Mouse (Mus musculus) fat pad, adult 2 months (tissue): Measurements from ENCODE around the gene Mast4.
"Not testable (repeated sequence)": the region's sequence is repeated elsewhere in the genome, so short reads cannot be mapped to it uniquely, and the experiment has no call there.

Experiments used
- DNase-seq: peaks from one replicate; pipeline ENCODE4 v3.0.0-alpha.2; 2011; ENCODE audit warnings: low read depth, low spot score; ENCODE audit errors: extremely low read depth

The Mast4 gene

DNA sequence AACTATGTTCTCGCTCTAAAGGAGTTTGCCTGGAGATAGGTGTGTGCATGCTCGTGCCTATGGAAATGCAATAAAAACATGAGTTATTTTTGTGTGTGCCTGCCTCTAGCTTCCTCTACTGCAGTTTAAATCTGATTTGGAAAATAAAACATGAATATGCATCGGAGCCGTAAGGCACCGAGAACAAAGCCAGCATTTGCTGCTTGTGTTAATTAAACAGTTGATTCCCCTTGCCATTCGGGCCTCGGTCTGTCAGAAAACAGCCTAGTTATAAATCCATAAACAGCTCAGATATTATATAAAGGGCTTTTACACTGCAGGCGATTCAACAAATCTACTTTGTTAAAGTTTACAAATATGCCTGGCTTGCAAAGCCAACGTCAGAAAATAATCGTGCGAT is 565.8 kb downstream of the Mast4 start:
- no peak for DNase-seq

DNA sequence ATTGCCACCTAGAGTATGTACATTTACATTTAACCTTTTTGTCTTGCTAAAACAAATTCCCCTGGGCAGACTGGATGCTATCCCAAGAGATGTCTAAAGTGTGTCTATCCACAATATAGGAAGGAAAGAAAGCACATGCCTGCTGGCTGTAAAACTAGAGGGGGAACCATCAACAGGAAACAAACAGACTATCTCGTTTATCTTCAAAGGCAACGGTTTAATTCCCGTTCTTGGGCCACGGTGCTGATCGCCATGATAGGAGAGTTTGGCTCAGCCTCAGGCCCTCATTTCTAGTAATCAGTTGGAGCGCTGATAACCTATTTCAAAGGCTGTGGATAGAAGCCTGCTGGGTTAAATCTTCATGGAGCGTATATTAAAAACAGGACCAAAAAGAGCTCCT is 567.2 kb downstream of the Mast4 start:
- no peak for DNase-seq

- no peak for DNase-seq
Measured at GRCm38 (mm10) chr13:102765216-102765615, 569.1 kb downstream of the Mast4 start.

DNA sequence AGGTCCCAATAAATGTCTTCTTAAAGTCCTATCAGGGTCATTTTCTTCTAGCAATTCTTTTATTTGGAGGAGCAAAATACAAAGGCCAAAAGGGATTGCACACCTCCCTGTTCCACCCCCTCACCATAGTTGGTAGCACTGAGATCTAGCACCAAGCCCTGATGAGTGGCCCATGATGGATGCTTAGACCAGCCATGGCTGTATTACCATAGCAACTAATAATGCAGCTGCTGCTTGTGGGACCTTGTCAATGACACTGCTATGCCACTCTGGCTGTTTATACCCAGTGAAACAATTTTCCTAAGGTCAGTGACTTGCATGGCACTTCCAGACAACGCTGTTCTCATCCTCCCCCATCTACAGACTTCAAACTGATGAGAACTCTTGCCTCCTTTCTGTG is 570.1 kb downstream of the Mast4 start:
- no peak for DNase-seq

GRCm38 (mm10) chr13:102762203-102762602 is 572.1 kb downstream of the Mast4 start:
- no peak for DNase-seq

- no peak for DNase-seq
Measured at GRCm38 (mm10) chr13:102761410-102761809, 572.9 kb downstream of the Mast4 start.

- DNase-seq: no peak
Measured at GRCm38 (mm10) chr13:102758021-102758420, 576.3 kb downstream of the Mast4 start.

DNA sequence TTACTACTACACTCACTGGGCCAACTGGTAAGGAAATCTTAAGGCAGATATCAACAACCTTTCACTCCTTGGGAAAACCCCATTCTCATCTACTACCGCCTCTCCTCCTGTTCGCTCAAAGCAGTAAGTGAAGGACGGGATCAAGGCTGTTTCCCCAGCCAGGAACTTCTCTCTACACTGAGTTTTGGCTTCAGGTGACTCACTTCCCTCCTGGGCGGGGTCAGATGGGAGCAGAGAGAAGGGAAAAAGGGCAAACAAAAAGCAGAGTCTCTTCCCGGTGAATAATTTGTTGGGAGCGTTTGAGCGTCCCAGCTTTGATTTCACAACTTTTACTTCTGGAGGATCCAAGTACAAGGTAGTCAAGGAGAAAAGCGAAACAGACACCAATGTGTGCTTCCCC is 578.2 kb downstream of the Mast4 start:
- no peak for DNase-seq

GRCm38 (mm10) chr13:102755124-102755523 is 579.2 kb downstream of the Mast4 start:
- no peak for DNase-seq

- DNase-seq: no peak
Measured at GRCm38 (mm10) chr13:102753714-102754556, 580.4 kb downstream of the Mast4 start.

- no peak for DNase-seq
Measured at GRCm38 (mm10) chr13:102749891-102750290, 584.4 kb downstream of the Mast4 start.

DNA sequence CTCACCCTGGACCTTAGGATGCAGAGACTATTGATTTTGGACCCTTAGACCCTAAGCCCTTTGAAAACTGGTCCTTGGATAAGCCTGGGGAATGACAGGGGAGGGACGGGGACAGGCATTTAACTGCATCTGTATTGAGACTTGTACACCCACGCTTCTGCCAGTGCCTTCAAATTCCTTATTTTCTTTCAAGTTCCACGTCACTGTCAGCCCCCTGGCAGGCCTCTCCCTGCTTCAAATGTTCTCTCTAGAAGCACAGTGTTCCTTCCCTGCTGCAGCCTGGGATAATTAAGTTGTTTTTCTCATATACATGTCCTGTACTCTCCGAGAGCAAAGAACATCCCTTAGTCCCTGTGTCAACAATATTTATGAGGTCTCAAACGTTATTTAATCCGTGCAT is 585.1 kb downstream of the Mast4 start:
- DNase-seq: no peak

DNA sequence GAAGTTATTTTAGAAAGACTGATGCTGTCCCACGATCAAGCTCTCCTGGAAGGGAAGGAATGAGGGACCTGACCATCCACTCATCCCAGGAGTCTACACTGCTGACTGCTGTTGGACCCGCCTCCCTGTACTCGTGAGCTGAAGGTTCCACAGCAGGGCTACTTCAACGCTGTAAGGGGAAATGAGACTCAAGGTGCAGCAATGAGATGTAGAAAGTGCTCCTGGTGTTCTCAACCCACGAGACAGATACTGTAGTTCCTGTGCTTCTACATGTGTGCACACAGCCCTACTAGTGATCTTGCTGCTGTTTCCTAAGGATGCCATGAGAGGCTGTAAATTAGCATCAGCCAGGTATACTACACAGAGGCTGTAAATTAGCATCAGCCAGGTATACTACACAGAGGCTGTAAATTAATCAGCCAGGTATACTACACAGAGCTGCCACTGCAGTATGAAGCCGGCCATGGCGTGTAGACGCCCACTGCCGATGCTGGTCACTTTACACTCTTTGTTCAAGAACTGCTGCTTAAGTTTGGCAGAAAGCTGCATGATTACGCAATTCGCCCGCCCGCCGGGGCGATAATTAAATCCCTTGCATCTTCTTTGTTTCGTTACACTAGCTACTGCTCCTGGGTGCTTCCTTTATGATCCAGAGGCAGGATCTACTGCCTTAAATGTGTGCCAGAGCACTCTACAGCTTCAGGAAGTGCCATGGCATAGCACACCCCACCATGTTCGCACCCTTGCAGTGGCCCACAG is 587.3 kb downstream of the Mast4 start:
- peak; percentile 45 for DNase-seq

- DNase-seq: no peak
Measured at GRCm38 (mm10) chr13:102745626-102746342, 588.5 kb downstream of the Mast4 start.

GRCm38 (mm10) chr13:102745270-102745600 is 589.1 kb downstream of the Mast4 start:
- DNase-seq: no peak

DNA sequence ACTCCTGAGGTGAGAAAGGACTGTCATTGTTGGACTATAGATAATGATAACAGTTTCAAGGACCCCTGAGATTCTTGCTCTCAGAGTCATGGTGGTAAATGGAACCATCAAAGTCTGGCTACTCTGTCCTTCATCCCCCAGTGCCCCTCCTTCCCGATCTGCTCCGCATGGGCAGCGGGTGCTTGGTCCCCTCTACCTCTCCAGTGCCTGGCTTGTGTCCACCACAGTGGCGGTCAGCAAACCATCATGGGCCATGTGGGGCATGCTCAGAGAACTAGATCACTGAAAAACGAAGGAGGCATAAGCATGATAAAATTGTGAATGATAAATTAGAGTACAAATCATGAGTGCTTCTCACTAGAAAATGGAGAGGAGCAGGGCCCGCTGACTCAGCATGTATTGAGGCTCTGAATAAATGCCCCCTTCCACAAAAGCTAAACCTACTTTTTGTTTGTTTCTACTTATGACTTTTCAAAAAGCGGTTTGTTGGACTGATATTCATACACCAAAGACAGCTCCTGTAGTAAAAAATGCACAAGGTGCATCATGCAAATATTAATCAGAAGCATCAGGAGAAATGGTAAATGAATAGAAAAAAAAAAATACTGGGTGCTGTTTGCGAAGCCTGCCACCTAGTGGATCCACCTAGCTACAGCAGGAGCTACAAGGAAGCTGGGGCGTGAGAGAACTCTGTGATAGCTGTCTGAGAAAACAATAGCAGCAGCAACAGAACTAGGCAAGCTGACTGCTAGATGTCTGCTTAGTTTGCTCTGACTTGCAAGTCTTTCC is 589.6 kb downstream of the Mast4 start:
- DNase-seq: no peak

GRCm38 (mm10) chr13:102739720-102740535 is 594.4 kb downstream of the Mast4 start:
- DNase-seq: no peak

DNA sequence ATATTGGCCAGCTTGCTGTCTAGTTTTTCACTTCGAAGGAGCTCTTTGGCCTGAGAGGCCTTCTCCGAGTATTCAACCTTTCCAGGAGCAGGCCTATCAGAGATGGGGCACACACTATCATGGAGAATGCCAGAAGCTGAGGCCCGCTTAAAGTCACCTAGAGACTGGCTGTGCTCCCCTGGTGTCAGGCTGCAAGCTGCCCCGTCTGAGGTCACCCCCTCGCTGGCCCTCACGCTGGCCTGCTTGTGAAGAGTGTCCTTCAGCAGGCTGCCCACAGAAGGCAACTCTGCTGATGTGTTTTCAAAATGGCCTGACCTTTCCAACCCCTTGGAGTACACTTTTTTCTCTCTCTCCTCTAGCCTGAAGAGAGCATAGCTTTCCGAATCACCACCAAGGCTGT is 596.5 kb downstream of the Mast4 start:
- DNase-seq: no peak

DNA sequence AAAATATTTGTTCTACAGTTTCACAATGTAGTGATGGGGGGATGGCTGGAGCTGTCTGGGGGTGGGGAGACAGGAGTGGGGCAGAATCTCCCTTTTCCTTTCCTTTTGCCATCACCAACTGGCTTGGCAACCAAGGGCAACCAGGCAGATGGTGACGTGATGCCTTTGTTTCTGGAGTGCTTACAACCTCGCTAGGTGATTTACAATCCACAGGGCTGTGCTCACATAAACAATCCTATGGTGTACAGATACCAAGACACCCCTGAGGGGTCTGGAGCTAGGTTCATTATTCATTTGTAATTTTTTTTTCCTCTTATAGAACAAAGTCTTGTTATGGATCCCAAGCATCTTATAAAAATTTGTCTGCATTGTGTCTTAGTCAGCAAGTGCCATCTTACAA is 601.2 kb downstream of the Mast4 start:
- no peak for DNase-seq

DNA sequence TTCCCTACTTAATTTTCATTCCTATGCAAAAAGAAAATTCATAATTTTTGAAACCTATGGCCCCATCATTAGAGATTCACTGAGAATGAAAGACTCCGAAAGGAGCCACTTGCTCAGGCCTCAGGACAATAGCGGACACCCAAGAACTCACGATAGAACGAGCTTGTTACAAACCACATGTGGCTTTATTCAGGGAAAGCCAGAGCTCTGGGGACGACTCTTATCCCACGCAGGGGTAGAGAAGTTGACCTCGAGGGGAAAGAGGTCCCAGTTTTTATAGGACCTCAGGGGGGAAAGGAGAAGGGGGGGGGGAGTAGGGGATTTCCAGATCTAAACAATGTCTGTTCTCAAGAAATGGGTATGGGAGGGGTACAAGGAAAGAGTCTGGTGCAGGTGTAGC is 605.3 kb downstream of the Mast4 start:
- DNase-seq: not testable (repeated sequence)
